ENCODE assay signal across 23 mouse cellular contexts in the genomic region with DNA sequence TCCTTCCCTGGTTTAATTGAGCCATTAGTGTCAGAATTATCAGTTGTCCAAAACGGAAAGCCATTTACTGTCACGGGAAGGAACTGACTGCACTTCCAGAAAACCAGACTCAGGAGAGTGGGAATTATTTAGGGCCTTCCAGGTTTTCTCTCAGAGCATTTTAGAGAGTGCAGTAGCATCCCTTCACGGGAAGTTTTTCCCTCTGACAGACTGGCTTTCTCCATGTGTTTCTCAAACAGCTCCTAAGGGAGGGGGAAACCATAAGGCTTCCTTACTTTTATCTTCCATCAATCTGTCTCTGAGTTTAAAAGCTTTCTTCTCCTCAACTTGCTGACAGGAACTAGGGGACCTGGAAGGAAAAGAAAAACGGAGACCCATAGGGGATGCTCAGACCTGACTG.
DNase-seq lines count a peak whose midpoint lies in the region; ATAC-seq lines count a peak whose summit lies in the region.
"Had no signal": no experiment of that assay in that cellular context is flagged by ENCODE, and none has a peak within 500 bp of the region (broad histone marks: within the 10 kb centered on the region; RNA-seq: fewer than 3 reads in every experiment).

No protein-coding gene starts in this region.

- 52% methylated on average over 4 of the region's 4 CpGs for WGBS in forebrain, embryonic 13.5 days
- WGBS in forebrain, embryonic 10.5 days = 60% methylated on average over 4 of the region's 4 CpGs
- whole genome bisulfite sequencing in hindbrain, embryonic 14.5 days = 48% methylated on average over 4 of the region's 4 CpGs
- 57% methylated on average over 4 of the region's 4 CpGs for WGBS in hindbrain, embryonic 10.5 days
- 52% methylated on average over 4 of the region's 4 CpGs for WGBS in forebrain, embryonic 14.5 days
- WGBS in hindbrain, embryonic 16.5 days = 40% methylated on average over 4 of the region's 4 CpGs
- 5% methylated on average over 4 of the region's 4 CpGs for WGBS in kidney, embryonic 14.5 days

- peak overlapping the region; percentile 48; the same call in 1 of the 2 replicates for H3K27ac ChIP-seq in forebrain, embryonic 13.5 days
- no peak overlapping the region for H3K27ac ChIP-seq in forebrain, embryonic 10.5 days
- peak overlapping the region; percentile 67; the same call in 1 of the 2 replicates for H3K27ac ChIP-seq in hindbrain, embryonic 14.5 days
- no peak overlapping the region for H3K27ac ChIP-seq in hindbrain, embryonic 10.5 days
- 0 out of 2 replicates have a peak overlapping the region, but pooled peaks have one; percentile 48 for H3K27ac ChIP-seq in forebrain, embryonic 14.5 days (ENCODE audit: low read depth, low read length)
- no peak overlapping the region for H3K27ac ChIP-seq in hindbrain, embryonic 16.5 days (ENCODE audit: low read depth, low read length)
- no peak overlapping the region for H3K27ac ChIP-seq in kidney, embryonic 14.5 days (ENCODE audit: low read depth, low read length)
- H3K27ac ChIP-seq: kidney, embryonic 15.5 days; limb, embryonic 13.5 days; liver, embryonic 12.5 days had no signal

- DNase-seq in forebrain, embryonic 10.5 days (ENCODE audit: extremely low spot score, low spot score) = no peak
- no peak for DNase-seq in hindbrain, embryonic 14.5 days (ENCODE audit: low spot score)
- no peak for DNase-seq in hindbrain, embryonic 10.5 days (ENCODE audit: low spot score)
- DNase-seq in forebrain, embryonic 14.5 days (ENCODE audit: low spot score) = peak; percentile 39
- no peak for DNase-seq in thymus, postnatal 25 days
- DNase-seq: adrenal gland, postnatal 14 days; cerebellum, adult 11 months; cerebellum, adult 9-10 months; cerebellum, postnatal 36 days; heart, postnatal 36 days; kidney, adult 11 months; liver, postnatal 0 days; lung, postnatal 4 days; retina, postnatal 1 day; right cerebral cortex, postnatal 14 days had no signal

- ATAC-seq in forebrain, embryonic 13.5 days = peak; percentile 50
- no peak; the same call in 1 of the 2 replicates for ATAC-seq in hindbrain, embryonic 14.5 days (ENCODE audit: low FRiP score)
- ATAC-seq in forebrain, embryonic 14.5 days = peak; percentile 19; the same call in 1 of the 2 replicates
- 0 out of 2 replicates have a peak, but pooled peaks have one; percentile 2 for ATAC-seq in hindbrain, embryonic 16.5 days
- ATAC-seq in kidney, embryonic 14.5 days (ENCODE audit: low FRiP score, low TSS enrichment) = no peak
- ATAC-seq: liver, embryonic 12.5 days; liver, postnatal 0 days had no signal

- no peaks in the 10 kb centered on the region for H3K27me3 ChIP-seq in forebrain, embryonic 13.5 days
- no peaks in the 10 kb centered on the region for H3K27me3 ChIP-seq in forebrain, embryonic 10.5 days (ENCODE audit: poor library complexity, severe bottlenecking)
- H3K27me3 ChIP-seq in hindbrain, embryonic 14.5 days (ENCODE audit: control insufficient read depth, insufficient read depth, low read length) = no peaks in the 10 kb centered on the region
- no peaks in the 10 kb centered on the region for H3K27me3 ChIP-seq in hindbrain, embryonic 10.5 days (ENCODE audit: insufficient read depth, poor library complexity, severe bottlenecking)
- H3K27me3 ChIP-seq in forebrain, embryonic 14.5 days (replicated peaks; ENCODE audit: control insufficient read depth, insufficient read depth, low read length) = no peaks in the 10 kb centered on the region
- H3K27me3 ChIP-seq in hindbrain, embryonic 16.5 days (replicated peaks; ENCODE audit: control insufficient read depth, insufficient read depth, low read length) = no peaks in the 10 kb centered on the region
- H3K27me3 ChIP-seq in kidney, embryonic 14.5 days (ENCODE audit: control insufficient read depth, insufficient read depth, low read length) = no peaks in the 10 kb centered on the region
- H3K27me3 ChIP-seq: kidney, embryonic 15.5 days; limb, embryonic 13.5 days; liver, embryonic 12.5 days; megakaryocyte, embryonic 14.5 days had no signal

- no peak overlapping the region for H3K9ac ChIP-seq in forebrain, embryonic 13.5 days
- no peak overlapping the region for H3K9ac ChIP-seq in hindbrain, embryonic 14.5 days
- H3K9ac ChIP-seq in forebrain, embryonic 14.5 days (ENCODE audit: low read length) = no peak overlapping the region
- no peak overlapping the region for H3K9ac ChIP-seq in hindbrain, embryonic 16.5 days (ENCODE audit: low read depth, low read length)
- H3K9ac ChIP-seq in kidney, embryonic 14.5 days (ENCODE audit: low read depth, low read length) = no peak overlapping the region
- H3K9ac ChIP-seq: kidney, embryonic 15.5 days; liver, embryonic 12.5 days; liver, postnatal 0 days had no signal

- H3K4me1 ChIP-seq in forebrain, embryonic 13.5 days = peaks cover 15% of the 10 kb centered on the region
- peaks cover 23% of the 10 kb centered on the region for H3K4me1 ChIP-seq in forebrain, embryonic 10.5 days
- peaks cover 23% of the 10 kb centered on the region for H3K4me1 ChIP-seq in hindbrain, embryonic 14.5 days (replicated peaks; ENCODE audit: control insufficient read depth, insufficient read depth, low read length)
- peaks cover 9% of the 10 kb centered on the region; the same call in 1 of the 2 replicates for H3K4me1 ChIP-seq in hindbrain, embryonic 10.5 days (replicated peaks)
- H3K4me1 ChIP-seq in forebrain, embryonic 14.5 days (ENCODE audit: control insufficient read depth, insufficient read depth, low read length) = peaks cover 3% of the 10 kb centered on the region; the same call in 1 of the 2 replicates
- H3K4me1 ChIP-seq in hindbrain, embryonic 16.5 days (ENCODE audit: control insufficient read depth, insufficient read depth, low read depth, low read length) = peaks cover 10% of the 10 kb centered on the region
- H3K4me1 ChIP-seq in kidney, embryonic 14.5 days (ENCODE audit: control insufficient read depth, insufficient read depth, low read length) = peaks cover 3% of the 10 kb centered on the region; the same call in 1 of the 2 replicates
- H3K4me1 ChIP-seq: liver, embryonic 12.5 days; megakaryocyte, embryonic 14.5 days had no signal

- H3K36me3 ChIP-seq in forebrain, embryonic 13.5 days (ENCODE audit: poor library complexity, severe bottlenecking) = no peaks in the 10 kb centered on the region
- H3K36me3 ChIP-seq in forebrain, embryonic 10.5 days (replicated peaks) = no peaks in the 10 kb centered on the region
- H3K36me3 ChIP-seq in hindbrain, embryonic 14.5 days (replicated peaks; ENCODE audit: control insufficient read depth, insufficient read depth) = no peaks in the 10 kb centered on the region
- peaks cover 3% of the 10 kb centered on the region; the same call in 1 of the 2 replicates for H3K36me3 ChIP-seq in hindbrain, embryonic 10.5 days
- H3K36me3 ChIP-seq in forebrain, embryonic 14.5 days (ENCODE audit: control insufficient read depth, insufficient read depth, low read length) = no peaks in the 10 kb centered on the region
- no peaks in the 10 kb centered on the region for H3K36me3 ChIP-seq in hindbrain, embryonic 16.5 days (ENCODE audit: control insufficient read depth, insufficient read depth, low read length)
- H3K36me3 ChIP-seq in kidney, embryonic 14.5 days (ENCODE audit: control insufficient read depth, insufficient read depth, low read length) = no peaks in the 10 kb centered on the region
- H3K36me3 ChIP-seq: kidney, embryonic 15.5 days; liver, embryonic 12.5 days had no signal

- no peak overlapping the region for H3K4me3 ChIP-seq in forebrain, embryonic 13.5 days
- H3K4me3 ChIP-seq in forebrain, embryonic 10.5 days = no peak overlapping the region
- H3K4me3 ChIP-seq in hindbrain, embryonic 14.5 days (replicated peaks; ENCODE audit: low read length) = no peak overlapping the region
- H3K4me3 ChIP-seq in hindbrain, embryonic 10.5 days = no peak overlapping the region
- no peak overlapping the region for H3K4me3 ChIP-seq in forebrain, embryonic 14.5 days (ENCODE audit: low read depth, low read length)
- H3K4me3 ChIP-seq in hindbrain, embryonic 16.5 days (ENCODE audit: low read length) = no peak overlapping the region
- no peak overlapping the region for H3K4me3 ChIP-seq in kidney, embryonic 14.5 days (ENCODE audit: low read length)
- H3K4me3 ChIP-seq: kidney, embryonic 15.5 days; limb, embryonic 13.5 days; liver, embryonic 12.5 days; megakaryocyte, embryonic 14.5 days had no signal

- H3K9me3 ChIP-seq in forebrain, embryonic 13.5 days (replicated peaks) = no peaks in the 10 kb centered on the region
- no peaks in the 10 kb centered on the region for H3K9me3 ChIP-seq in forebrain, embryonic 10.5 days
- no peaks in the 10 kb centered on the region for H3K9me3 ChIP-seq in hindbrain, embryonic 14.5 days (ENCODE audit: control insufficient read depth, low read length)
- no peaks in the 10 kb centered on the region for H3K9me3 ChIP-seq in hindbrain, embryonic 10.5 days
- H3K9me3 ChIP-seq in forebrain, embryonic 14.5 days (replicated peaks; ENCODE audit: control insufficient read depth, low read length) = no peaks in the 10 kb centered on the region
- no peaks in the 10 kb centered on the region for H3K9me3 ChIP-seq in hindbrain, embryonic 16.5 days (ENCODE audit: control insufficient read depth, low read length)
- H3K9me3 ChIP-seq in kidney, embryonic 14.5 days (ENCODE audit: control insufficient read depth, low read length) = no peaks in the 10 kb centered on the region
- H3K9me3 ChIP-seq: G1E; kidney, embryonic 15.5 days; limb, embryonic 13.5 days; liver, embryonic 12.5 days; megakaryocyte, embryonic 14.5 days had no signal

- H3K4me2 ChIP-seq in forebrain, embryonic 13.5 days = no peak overlapping the region
- no peak overlapping the region for H3K4me2 ChIP-seq in hindbrain, embryonic 14.5 days (replicated peaks)
- no peak overlapping the region for H3K4me2 ChIP-seq in forebrain, embryonic 14.5 days (ENCODE audit: low read length)
- H3K4me2 ChIP-seq in hindbrain, embryonic 16.5 days (ENCODE audit: low read length) = no peak overlapping the region
- no peak overlapping the region for H3K4me2 ChIP-seq in kidney, embryonic 14.5 days (replicated peaks; ENCODE audit: low read depth, low read length)
- H3K4me2 ChIP-seq: kidney, embryonic 15.5 days; limb, embryonic 13.5 days; liver, embryonic 12.5 days had no signal

Comparison
In these comparisons a context has a peak if more than half of its experiments do, and no peak if none do; other contexts are left out.
1. ATAC-seq: peak in forebrain, embryonic 13.5 days (single experiment), forebrain, embryonic 14.5 days (single experiment) and hindbrain, embryonic 16.5 days (single experiment); none in hindbrain, embryonic 14.5 days (single experiment) and kidney, embryonic 14.5 days (single experiment).
2. H3K27ac ChIP-seq: peak in forebrain, embryonic 13.5 days (single experiment), hindbrain, embryonic 14.5 days (single experiment) and forebrain, embryonic 14.5 days (single experiment); none in forebrain, embryonic 10.5 days (single experiment), hindbrain, embryonic 10.5 days (single experiment), hindbrain, embryonic 16.5 days (single experiment) and kidney, embryonic 14.5 days (single experiment).